Mouse (Mus musculus) liver, embryonic 13.5 days (tissue): ENCODE data around the gene Nox4. TPM values are rescaled to one million over a fixed set of nuclear protein-coding genes. Genes with fewer than 3 reads are reported as not detected.
"Not testable (repeated sequence)": the region's sequence is repeated elsewhere in the genome, so short reads cannot be mapped to it uniquely, and the experiment has no call there.

ENCODE experiments used
- ATAC-seq: fragments of 200-750 bp; cut with Nextera tagmentation; 2 replicates; pipeline ENCODE4 v1.8.0; 2017; ENCODE audit warnings: low read depth, mild to moderate bottlenecking, moderate number of reproducible peaks, moderate library complexity
- DNase-seq: peaks from one replicate; pipeline ENCODE4 v3.0.0; 2022
- H3K27ac ChIP-seq: fragments of 300-500 bp; sonication (generic); 2 replicates; pipeline ENCODE4 v1.5.1; 2015; ENCODE audit warnings: moderate library complexity, mild to moderate bottlenecking, inconsistent platforms
- H3K27me3 ChIP-seq: fragments of 300-500 bp; sonication (generic); 2 replicates; pipeline ENCODE4 v1.6.1; 2015; ENCODE audit warnings: mild to moderate bottlenecking, inconsistent platforms
- H3K36me3 ChIP-seq: fragments of 300-500 bp; sonication (generic); 2 replicates; pipeline ENCODE4 v1.6.1; 2015; ENCODE audit warnings: mild to moderate bottlenecking, inconsistent platforms
- H3K4me1 ChIP-seq: fragments of 300-500 bp; sonication (generic); replicated peaks from 2 replicates; pipeline ENCODE4 v1.6.1; 2015; ENCODE audit warnings: inconsistent platforms
- H3K4me2 ChIP-seq: fragments of 300-500 bp; sonication (generic); 2 replicates; pipeline ENCODE4 v1.6.1; 2015; ENCODE audit warnings: inconsistent platforms, mild to moderate bottlenecking, moderate library complexity
- H3K4me3 ChIP-seq: fragments of 300-500 bp; sonication (generic); replicated peaks from 2 replicates; pipeline ENCODE4 v1.5.1; 2015; ENCODE audit warnings: mild to moderate bottlenecking, inconsistent platforms
- H3K9ac ChIP-seq: fragments of 300-500 bp; sonication (generic); 2 replicates; pipeline ENCODE4 v1.6.1; 2015; ENCODE audit warnings: mild to moderate bottlenecking, inconsistent platforms
- H3K9me3 ChIP-seq: fragments of 300-500 bp; sonication (generic); replicated peaks from 2 replicates; pipeline ENCODE4 v1.6.1; 2016; ENCODE audit warnings: inconsistent platforms
- WGBS: fragments of 180-500 bp; shearing (Covaris S2); methylation state at CpG from one replicate; pipeline ENCODE4 v1.1.7; 2015; ENCODE audit not compliant: insufficient replicate concordance; 5-methylcytosine and 5-hydroxymethylcytosine counted together
- polyA plus RNA-seq: library from polyadenylated mRNA; unstranded; fragments of >200 nt; fragmentation: Nextera tagmentation; extraction: Ambion mirVana; gene quantifications from 2 replicates; pipeline ENCODE4 v1.2.1, GENCODE M21; 2015

The Nox4 gene
- polyA plus RNA-seq, 1 experiment from 2014 or later: 0.16 TPM

- ATAC-seq (no peak), DNase-seq (no peak)
- H3K4me2 ChIP-seq: no peak overlapping the region
- H3K27me3 ChIP-seq: no peaks in the 10 kb centered on the region
- no peaks in the 10 kb centered on the region for H3K36me3 ChIP-seq
- no peak overlapping the region for H3K27ac ChIP-seq
- H3K4me1 ChIP-seq: no peaks in the 10 kb centered on the region
- H3K9me3 ChIP-seq: no peaks in the 10 kb centered on the region
- H3K4me3 ChIP-seq: no peak overlapping the region
- no peak overlapping the region for H3K9ac ChIP-seq
Measured at GRCm38 (mm10) chr7:87374322-87374721, 128.4 kb downstream of the Nox4 start.

DNA sequence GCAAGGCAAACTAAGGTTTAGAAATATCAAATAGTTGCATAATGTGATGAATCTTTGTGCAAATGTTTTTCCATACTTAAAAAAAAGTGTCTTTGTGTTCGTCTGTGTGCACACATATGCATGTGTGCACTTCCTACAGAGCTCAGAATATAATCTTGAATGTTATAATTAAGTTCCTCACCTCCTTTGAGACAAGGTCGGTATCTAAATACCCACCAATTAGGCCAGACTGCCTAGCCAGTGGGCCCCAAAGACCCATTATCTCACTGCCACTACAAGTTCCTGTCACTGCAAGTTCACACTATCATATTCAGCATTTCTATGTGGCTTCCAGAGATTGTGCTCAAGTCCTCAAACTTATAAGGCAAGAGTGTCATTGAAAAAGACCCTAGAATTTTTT, 129.0 kb downstream of the Nox4 start:
- H3K4me2 ChIP-seq: no peak overlapping the region
- 22% methylated on average over 2 of the region's 2 CpGs for WGBS
- no peaks in the 10 kb centered on the region for H3K36me3 ChIP-seq
- H3K27me3 ChIP-seq: no peaks in the 10 kb centered on the region
- ATAC-seq (no peak), DNase-seq (no peak)
- no peak overlapping the region for H3K9ac ChIP-seq
- no peaks in the 10 kb centered on the region for H3K4me1 ChIP-seq
- H3K9me3 ChIP-seq: no peaks in the 10 kb centered on the region
- H3K27ac ChIP-seq: no peak overlapping the region
- no peak overlapping the region for H3K4me3 ChIP-seq

DNA sequence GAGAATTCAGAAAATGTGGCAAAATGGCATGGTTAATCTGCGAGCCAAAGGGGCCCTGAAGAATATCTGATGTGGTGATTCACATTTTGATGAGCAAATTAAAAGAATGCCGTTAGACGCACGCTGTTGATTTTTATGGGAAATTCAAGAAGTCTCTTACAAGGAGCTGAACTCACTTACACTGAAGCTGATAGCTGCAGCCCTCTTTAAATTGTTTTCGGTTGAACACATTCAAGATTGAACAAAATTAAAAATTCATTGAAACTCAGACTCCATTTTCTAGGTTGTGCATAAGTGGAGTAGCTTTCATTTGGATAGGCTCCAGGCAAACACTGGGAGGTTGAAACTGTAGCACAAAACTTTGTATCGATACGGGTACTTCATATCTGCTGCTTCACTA, 151.1 kb downstream of the Nox4 start:
- ATAC-seq: no peak
- Histone ChIP-seq H3K27me3 (no peaks in the 10 kb centered on the region), H3K4me1 (no peaks in the 10 kb centered on the region), H3K36me3 (no peaks in the 10 kb centered on the region), H3K9me3 (no peaks in the 10 kb centered on the region), H3K4me3 (no peak overlapping the region), H3K27ac (no peak overlapping the region), H3K9ac (no peak overlapping the region), H3K4me2 (no peak overlapping the region)
- WGBS: 66% methylated on average over 7 of the region's 7 CpGs
- DNase-seq: no peak

DNA sequence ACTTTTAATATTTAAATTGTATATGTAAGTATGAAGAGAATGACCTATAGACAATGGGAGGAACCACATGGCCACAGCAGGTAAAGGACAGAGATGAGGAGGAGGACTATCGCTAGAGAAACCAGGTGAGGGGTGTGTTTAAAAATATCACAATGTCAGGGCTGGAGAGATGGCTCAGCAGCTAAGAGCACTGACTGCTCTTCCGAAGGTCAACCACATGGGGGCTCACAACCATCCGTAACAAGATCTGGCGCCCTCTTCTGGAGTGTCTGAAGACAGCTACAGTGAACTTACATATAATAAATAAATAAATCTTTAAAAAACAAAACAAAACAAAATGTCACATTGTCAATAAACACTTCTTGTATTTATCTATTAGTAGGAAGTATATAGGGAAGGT, 165.5 kb downstream of the Nox4 start:
- H3K9ac ChIP-seq, H3K9me3 ChIP-seq, H3K27me3 ChIP-seq, H3K36me3 ChIP-seq, H3K27ac ChIP-seq, H3K4me3 ChIP-seq, ATAC-seq, DNase-seq, H3K4me2 ChIP-seq, H3K4me1 ChIP-seq: not testable (repeated sequence)
- whole genome bisulfite sequencing: 7% methylated on average over 4 of the region's 4 CpGs

- Histone ChIP-seq H3K4me2 (no peak overlapping the region), H3K4me1 (no peaks in the 10 kb centered on the region), H3K9me3 (no peaks in the 10 kb centered on the region), H3K9ac (no peak overlapping the region), H3K27me3 (no peaks in the 10 kb centered on the region), H3K36me3 (no peaks in the 10 kb centered on the region), H3K27ac (no peak overlapping the region), H3K4me3 (no peak overlapping the region)
- DNase-seq: no peak
- WGBS: 40% methylated on average over 1 of the region's 1 CpGs
- no peak for ATAC-seq
Measured at GRCm38 (mm10) chr7:87413271-87413670, 167.4 kb downstream of the Nox4 start.

Other genes with a start within 250 kb of the Nox4 start
- not detected in 2 replicates for gene Vmn2r79, start 250.0 kb upstream of the Nox4 start, polyA plus RNA-seq
- gene Tyr, start 247.4 kb downstream of the Nox4 start, polyA plus RNA-seq: 0.02 and 0.03 TPM in 2 replicates